Mouse (Mus musculus) myocyte (in vitro differentiated cells): ENCODE data around the gene Dntt. TPM values are rescaled to one million over a fixed set of nuclear protein-coding genes. Genes with fewer than 3 reads are reported as not detected.

Experiments
- H3K27me3 ChIP-seq: one replicate; pipeline ENCODE4 v1.6.1; 2011; ENCODE audit not compliant: control insufficient read depth, insufficient read depth, insufficient read length
- H3K36me3 ChIP-seq: one replicate; pipeline ENCODE4 v1.6.1; 2011; ENCODE audit not compliant: control insufficient read depth, insufficient read depth
- H3K4me2 ChIP-seq: one replicate; pipeline ENCODE4 v1.6.1; 2011; ENCODE audit warnings: low read depth, control low read depth
- H3K4me3 ChIP-seq: one replicate; pipeline ENCODE4 v1.5.1; 2011; ENCODE audit warnings: mild to moderate bottlenecking, control low read depth, moderate library complexity
- H3K79me2 ChIP-seq: one replicate; pipeline ENCODE4 v1.6.1; 2011; ENCODE audit not compliant: control insufficient read depth, insufficient read depth
- H3ac ChIP-seq: one replicate; pipeline ENCODE4 v1.6.1; 2011; ENCODE audit not compliant: control insufficient read depth, insufficient read length
- CEBPB ChIP-seq: IDR thresholded peaks from 2 replicates; pipeline ENCODE4 v1.6.1; 2011; ENCODE audit warnings: mild to moderate bottlenecking, moderate library complexity; ENCODE audit not compliant: poor library complexity, insufficient read depth, severe bottlenecking
- E2F4 ChIP-seq: IDR thresholded peaks from one replicate; pipeline ENCODE4 v1.6.1; 2011; ENCODE audit warnings: mild to moderate bottlenecking, control low read depth, moderate library complexity; ENCODE audit not compliant: insufficient read depth
- MAX ChIP-seq: IDR thresholded peaks from one replicate; pipeline ENCODE4 v1.6.1; 2011; ENCODE audit warnings: low read depth, mild to moderate bottlenecking, control low read depth
- MYOD1 ChIP-seq, 3 experiments: IDR thresholded peaks; one replicate each; pipeline ENCODE4 v1.6.1; 2011; ENCODE audit warnings: control low read depth in 2 of 3, low read depth in 2 of 3, mild to moderate bottlenecking in 2 of 3, moderate library complexity in 1 of 3; ENCODE audit not compliant: insufficient read length in 2 of 3, control insufficient read depth in 1 of 3
- MYOG ChIP-seq, 3 experiments: IDR thresholded peaks; one replicate each; pipeline ENCODE4 v1.6.1; 2011; ENCODE audit warnings: control low read depth in 2 of 3, low read depth in 2 of 3, mild to moderate bottlenecking in 2 of 3; ENCODE audit not compliant: insufficient read length in 2 of 3, control insufficient read depth in 1 of 3, insufficient read depth in 1 of 3
- POLR2A ChIP-seq: IDR thresholded peaks from one replicate; pipeline ENCODE4 v1.6.1; 2011; ENCODE audit warnings: low read depth, mild to moderate bottlenecking, control low read depth, moderate library complexity; ENCODE audit not compliant: insufficient read length
- POLR2AphosphoS2 ChIP-seq: IDR thresholded peaks from one replicate; pipeline ENCODE4 v1.6.1; 2011; ENCODE audit warnings: low read depth, control low read depth; ENCODE audit not compliant: insufficient read length
- REST ChIP-seq: IDR thresholded peaks from one replicate; pipeline ENCODE4 v1.6.1; 2011; ENCODE audit warnings: mild to moderate bottlenecking, control low read depth, moderate library complexity; ENCODE audit not compliant: insufficient read depth, insufficient read length
- SRF ChIP-seq: IDR thresholded peaks from one replicate; pipeline ENCODE4 v1.6.1; 2011; ENCODE audit warnings: low read depth; ENCODE audit not compliant: control insufficient read depth, insufficient read length
- TCF12 ChIP-seq: IDR thresholded peaks from one replicate; pipeline ENCODE4 v1.6.1; 2011; ENCODE audit warnings: mild to moderate bottlenecking, control low read depth; ENCODE audit not compliant: poor library complexity, insufficient read depth, severe bottlenecking
- TCF3 ChIP-seq: IDR thresholded peaks from one replicate; pipeline ENCODE4 v1.6.1; 2011; ENCODE audit warnings: low read depth, control low read depth; ENCODE audit not compliant: insufficient read length
- USF1 ChIP-seq: IDR thresholded peaks from one replicate; pipeline ENCODE4 v1.6.1; 2011; ENCODE audit warnings: low read depth, mild to moderate bottlenecking, control low read depth, moderate library complexity
- polyA plus RNA-seq: library from polyadenylated mRNA; unstranded; fragments of >200 nt; fragmentation: generic; extraction: Trizol; gene quantifications from one replicate; pipeline ENCODE4 v1.2.1, GENCODE M21; 2012; ENCODE audit warnings: missing spikeins

Gene Dntt
- polyA plus RNA-seq, 1 experiment: 0.02 TPM

GRCm38 (mm10) chr19:40990781-40991343 lies 38.2 kb upstream of the Dntt start:
- no peak overlapping the region for H3K4me3 ChIP-seq
- no peak overlapping the region for H3K4me2 ChIP-seq
- no peaks in the 10 kb centered on the region for H3K36me3 ChIP-seq
- TF ChIP-seq SRF (no peak), POLR2A (no peak), USF1 (no peak), MYOD1 (IDR thresholded peaks at IDR 0.05; ENCODE audit: control insufficient read depth in 1 of 3, insufficient read length in 2 of 3, low read depth in 2 of 3) (no peak), TCF3 (no peak), E2F4 (no peak), MYOG (IDR thresholded peaks at IDR 0.05; ENCODE audit: control insufficient read depth in 1 of 3, insufficient read depth in 1 of 3, insufficient read length in 2 of 3, low read depth in 2 of 3) (no peak), REST (no peak), TCF12 (no peak), CEBPB (no peak), MAX (no peak), POLR2AphosphoS2 (no peak)
- H3K27me3 ChIP-seq: no peaks in the 10 kb centered on the region
- H3ac ChIP-seq: no peak overlapping the region
- peaks cover 14% of the 10 kb centered on the region for H3K79me2 ChIP-seq

GRCm38 (mm10) chr19:40991626-40992025 lies 37.4 kb upstream of the Dntt start:
- Histone ChIP-seq H3K4me3 (no peak overlapping the region), H3ac (no peak overlapping the region), H3K4me2 (no peak overlapping the region), H3K27me3 (no peaks in the 10 kb centered on the region), H3K36me3 (no peaks in the 10 kb centered on the region), H3K79me2 (peaks cover 14% of the 10 kb centered on the region)
- TF ChIP-seq TCF3: no peak
- no peak for TF ChIP-seq MYOD1 (IDR thresholded peaks at IDR 0.05; ENCODE audit: control insufficient read depth in 1 of 3, insufficient read length in 2 of 3, low read depth in 2 of 3)
- TF ChIP-seq MYOG (IDR thresholded peaks at IDR 0.05; ENCODE audit: control insufficient read depth in 1 of 3, insufficient read depth in 1 of 3, insufficient read length in 2 of 3, low read depth in 2 of 3): no peak
- TF ChIP-seq E2F4: no peak
- TF ChIP-seq SRF: no peak
- no peak for TF ChIP-seq POLR2A
- TF ChIP-seq MAX: no peak
- TF ChIP-seq POLR2AphosphoS2: no peak
- no peak for TF ChIP-seq REST

DNA sequence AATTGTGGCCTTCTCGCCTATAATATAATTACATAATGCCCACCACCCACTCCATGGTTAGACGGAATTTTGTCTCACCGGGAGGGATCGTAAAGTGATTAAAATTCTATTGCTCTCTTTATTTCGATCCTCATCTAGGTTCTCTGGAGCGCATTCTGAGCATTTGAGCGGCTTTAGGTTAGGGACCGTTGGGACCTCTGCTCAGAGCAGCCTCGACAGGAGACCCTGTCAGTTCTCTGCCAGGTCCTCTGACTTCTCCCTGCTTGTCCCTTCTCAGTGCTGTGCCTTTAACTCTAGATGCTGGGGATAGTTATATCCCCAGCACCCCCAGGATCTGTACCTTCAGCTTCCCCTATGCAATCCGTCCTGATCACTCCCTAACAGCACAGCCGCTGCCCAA lies 37.0 kb upstream of the Dntt start:
- Histone ChIP-seq H3K27me3 (no peaks in the 10 kb centered on the region), H3ac (no peak overlapping the region), H3K79me2 (peaks cover 14% of the 10 kb centered on the region), H3K4me3 (no peak overlapping the region), H3K4me2 (no peak overlapping the region), H3K36me3 (no peaks in the 10 kb centered on the region)
- TF ChIP-seq E2F4 (no peak), MYOD1 (IDR thresholded peaks at IDR 0.05; ENCODE audit: control insufficient read depth in 1 of 3, insufficient read length in 2 of 3, low read depth in 2 of 3) (no peak), POLR2AphosphoS2 (no peak), USF1 (no peak), MYOG (IDR thresholded peaks at IDR 0.05; ENCODE audit: control insufficient read depth in 1 of 3, insufficient read depth in 1 of 3, insufficient read length in 2 of 3, low read depth in 2 of 3) (no peak), SRF (no peak), CEBPB (no peak), TCF3 (no peak), REST (no peak), MAX (no peak), POLR2A (no peak), TCF12 (no peak)

DNA sequence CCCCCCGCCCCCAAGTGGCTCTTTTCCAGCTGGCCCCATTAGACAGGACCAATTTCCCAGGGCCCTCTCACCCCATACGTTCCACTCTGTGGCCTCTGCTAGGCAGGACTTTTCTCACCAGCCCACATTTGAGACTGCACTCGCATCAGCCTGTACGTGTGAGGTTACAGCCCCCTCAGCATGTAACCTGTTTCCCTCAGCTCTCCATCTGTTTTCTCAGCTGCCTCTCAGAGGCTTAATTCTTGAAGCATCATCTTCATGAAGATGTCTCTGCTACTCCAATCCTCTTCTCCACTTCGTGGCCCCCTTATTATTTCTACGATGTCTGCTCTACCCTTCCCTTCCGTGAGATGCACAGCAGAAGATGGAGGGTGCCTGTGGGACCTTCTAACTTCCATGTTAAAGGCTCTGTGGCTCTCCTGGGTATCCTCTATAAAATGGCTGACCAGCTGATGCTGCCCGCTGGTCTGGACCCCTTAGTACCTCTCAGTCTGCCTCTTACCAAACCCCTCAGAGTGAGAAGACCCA lies 36.5 kb upstream of the Dntt start:
- H3ac ChIP-seq: no peak overlapping the region
- H3K4me3 ChIP-seq: no peak overlapping the region
- H3K27me3 ChIP-seq: no peaks in the 10 kb centered on the region
- no peak overlapping the region for H3K4me2 ChIP-seq
- peaks cover 14% of the 10 kb centered on the region for H3K79me2 ChIP-seq
- H3K36me3 ChIP-seq: no peaks in the 10 kb centered on the region
- TF ChIP-seq MYOD1 (IDR thresholded peaks at IDR 0.05; ENCODE audit: control insufficient read depth in 1 of 3, insufficient read length in 2 of 3, low read depth in 2 of 3) (no peak), USF1 (no peak), POLR2A (no peak), CEBPB (no peak), SRF (no peak), E2F4 (no peak), REST (no peak), POLR2AphosphoS2 (no peak), MAX (no peak), MYOG (IDR thresholded peaks at IDR 0.05; ENCODE audit: control insufficient read depth in 1 of 3, insufficient read depth in 1 of 3, insufficient read length in 2 of 3, low read depth in 2 of 3) (no peak), TCF3 (no peak), TCF12 (no peak)

GRCm38 (mm10) chr19:40993356-40993755 lies 35.7 kb upstream of the Dntt start:
- H3K79me2 ChIP-seq: peaks cover 14% of the 10 kb centered on the region
- no peak overlapping the region for H3ac ChIP-seq
- H3K36me3 ChIP-seq: no peaks in the 10 kb centered on the region
- no peaks in the 10 kb centered on the region for H3K27me3 ChIP-seq
- no peak overlapping the region for H3K4me3 ChIP-seq
- TF ChIP-seq SRF: no peak
- no peak for TF ChIP-seq E2F4
- no peak for TF ChIP-seq POLR2A
- TF ChIP-seq USF1: no peak
- TF ChIP-seq MYOG (IDR thresholded peaks at IDR 0.05; ENCODE audit: control insufficient read depth in 1 of 3, insufficient read depth in 1 of 3, insufficient read length in 2 of 3, low read depth in 2 of 3): no peak
- TF ChIP-seq MAX: no peak
- no peak for TF ChIP-seq TCF3
- TF ChIP-seq CEBPB: no peak
- no peak for TF ChIP-seq TCF12
- peak overlapping the region; percentile 78 for H3K4me2 ChIP-seq
